Mouse (Mus musculus) Patski (cell line): ENCODE measurements around the gene Zfp335. TPM values are rescaled to one million over a fixed set of nuclear protein-coding genes. Genes with fewer than 3 reads are reported as not detected.

Experiments used
- ATAC-seq: fragments of 100-300 bp; one replicate; pipeline ENCODE4 v1.8.0; 2021
- CTCF ChIA-PET: fragments of 350-600 bp; sonication (Branson Sonifier 250); formaldehyde crosslinking; loops from one replicate; lab custom pipeline; 2022; ENCODE audit warnings: inconsistent platforms; lab: Charles Lee
- POLR2A ChIA-PET: fragments of 350-600 bp; sonication (Branson Sonifier 250); formaldehyde crosslinking; loops from one replicate; lab custom pipeline; 2022; ENCODE audit warnings: antibody characterized with exemption, inconsistent platforms; lab: Charles Lee
- DNase-seq: peaks from one replicate; pipeline ENCODE4 v3.0.0-alpha.2; 2011; ENCODE audit warnings: low read depth, low spot score
- H3K27me3 ChIP-seq: fragments of 371-371 bp; one replicate; pipeline ENCODE4 v1.5.1; 2021
- CTCF ChIP-seq: fragments of 100-300 bp; IDR thresholded peaks from one replicate; pipeline ENCODE4 v1.5.1; 2021
- in situ Hi-C: fragments of 300-500 bp; cut with MboI; formaldehyde crosslinking; loops from 3 replicates; pipeline ENCODE4 v1.11.1; 2018; ENCODE audit warnings: low pct_unique_long_range_greater_than_20kb, mixed read lengths
- polyA plus RNA-seq: library from polyadenylated mRNA; unstranded; gene quantifications from one replicate; pipeline ENCODE4 v1.2.3, GENCODE M21; 2021

Zfp335 gene
- 19.0 TPM for polyA plus RNA-seq

GRCm38 (mm10) chr2:164911086-164912048, at the start of gene Zfp335:
Gene Zfp335, minus strand, starts transcription at chr2:164911757.
- in situ Hi-C loops: no loop called here
- POLR2A ChIA-PET: interaction anchor here (1.0 to 1.8 kb wide), 4 partner anchors 21 to 121 kb away, joined by 3 to 6 read pairs (median 4); partner anchors contain the start of genes Ctsa and Neurl2
- CTCF ChIA-PET: interaction anchor here (1.2 kb wide), 1 partner anchor 10 kb away, joined by 4 read pairs; no protein-coding TSS in a partner anchor
- DNase-seq (peak; percentile 79), ATAC-seq (peak; percentile 68)
- no peaks in the 10 kb centered on the region for H3K27me3 ChIP-seq
- no peak for TF ChIP-seq CTCF

- TF ChIP-seq CTCF: no peak
- DNase-seq: no peak
- peaks cover 4% of the 10 kb centered on the region for H3K27me3 ChIP-seq
- ChIA-PET CTCF (interaction anchor here (0.7 to 1.5 kb wide), 11 partner anchors 9 to 217 kb away, joined by 3 to 8 read pairs (median 4); no protein-coding TSS in a partner anchor), POLR2A (no interaction called here)
- ATAC-seq: peak; percentile 68
- in situ Hi-C loops: no loop called here
Measured at GRCm38 (mm10) chr2:164960716-164961441, 49.3 kb upstream of the Zfp335 start, which contains the start of gene Slc12a5. Gene Slc12a5, plus strand, starts transcription at chr2:164960802.

GRCm38 (mm10) chr2:164957548-164958315, 46.2 kb upstream of the Zfp335 start:
- no peaks in the 10 kb centered on the region for H3K27me3 ChIP-seq
- no peak for DNase-seq
- POLR2A ChIA-PET: no interaction called here
- CTCF ChIA-PET: no interaction called here
- in situ Hi-C loops: loop anchor here (10.0 kb wide), 2 partner anchors 307 to 407 kb away; partner anchors contain the start of gene Zfp663
- ATAC-seq: no peak
- TF ChIP-seq CTCF: no peak

- ChIA-PET CTCF (no interaction called here), POLR2A (no interaction called here)
- TF ChIP-seq CTCF: no peak
- ATAC-seq: no peak
- in situ Hi-C loops: loop anchor here (10.0 kb wide), 2 partner anchors 309 to 409 kb away; partner anchors contain the start of gene Zfp663
- peaks cover 1% of the 10 kb centered on the region for H3K27me3 ChIP-seq
- DNase-seq: no peak
Measured at GRCm38 (mm10) chr2:164956195-164956594, 44.6 kb upstream of the Zfp335 start.

- no peak for DNase-seq
- POLR2A ChIA-PET: no interaction called here
- CTCF ChIA-PET: no interaction called here
- TF ChIP-seq CTCF: no peak
- in situ Hi-C loops: loop anchor here (10.0 kb wide), 2 partner anchors 309 to 409 kb away; partner anchors contain the start of gene Zfp663
- H3K27me3 ChIP-seq: peaks cover 2% of the 10 kb centered on the region
- no peak for ATAC-seq
Measured at GRCm38 (mm10) chr2:164955725-164956124, 44.2 kb upstream of the Zfp335 start.

- in situ Hi-C loops: loop anchor here (10.0 kb wide), 2 partner anchors 312 to 412 kb away; partner anchors contain the start of gene Zfp663
- TF ChIP-seq CTCF: no peak
- ATAC-seq (peak; percentile 34), DNase-seq (no peak)
- POLR2A ChIA-PET: no interaction called here
- CTCF ChIA-PET: interaction anchor here (1.0 to 2.3 kb wide), 5 partner anchors 10 to 79 kb away, joined by 3 to 10 read pairs (median 6); no protein-coding TSS in a partner anchor
- peaks cover 24% of the 10 kb centered on the region for H3K27me3 ChIP-seq
Measured at GRCm38 (mm10) chr2:164953224-164953623, 41.7 kb upstream of the Zfp335 start.

GRCm38 (mm10) chr2:164952448-164952847, 40.9 kb upstream of the Zfp335 start:
- POLR2A ChIA-PET: no interaction called here
- DNase-seq: no peak
- CTCF ChIA-PET: interaction anchor here (0.6 to 2.3 kb wide), 8 partner anchors 9 to 80 kb away, joined by 3 to 10 read pairs (median 6); partner anchors contain the start of gene Slc12a5
- in situ Hi-C loops: loop anchor here (10.0 kb wide), 2 partner anchors 312 to 412 kb away; partner anchors contain the start of gene Zfp663
- TF ChIP-seq CTCF: no peak
- ATAC-seq: no peak
- peaks cover 26% of the 10 kb centered on the region for H3K27me3 ChIP-seq

- no peak for ATAC-seq
- no peak for DNase-seq
- H3K27me3 ChIP-seq: peaks cover 26% of the 10 kb centered on the region
- CTCF ChIA-PET: interaction anchor here (0.6 to 1.4 kb wide), 5 partner anchors 10 to 85 kb away, joined by 3 to 8 read pairs (median 4); partner anchors contain the start of gene Slc12a5
- TF ChIP-seq CTCF: no peak
- POLR2A ChIA-PET: no interaction called here
- in situ Hi-C loops: loop anchor here (10.0 kb wide), 2 partner anchors 313 to 413 kb away; partner anchors contain the start of gene Zfp663
Measured at GRCm38 (mm10) chr2:164951745-164952144, 40.2 kb upstream of the Zfp335 start.

GRCm38 (mm10) chr2:164950501-164950900, 38.9 kb upstream of the Zfp335 start:
- CTCF ChIA-PET: no interaction called here
- DNase-seq (no peak), ATAC-seq (no peak)
- H3K27me3 ChIP-seq: peaks cover 26% of the 10 kb centered on the region
- TF ChIP-seq CTCF: no peak
- in situ Hi-C loops: loop anchor here (10.0 kb wide), 2 partner anchors 314 to 414 kb away; partner anchors contain the start of gene Zfp663
- POLR2A ChIA-PET: no interaction called here
